Mouse (Mus musculus): ENCODE measurements around the gene Wdr31.

DNA sequence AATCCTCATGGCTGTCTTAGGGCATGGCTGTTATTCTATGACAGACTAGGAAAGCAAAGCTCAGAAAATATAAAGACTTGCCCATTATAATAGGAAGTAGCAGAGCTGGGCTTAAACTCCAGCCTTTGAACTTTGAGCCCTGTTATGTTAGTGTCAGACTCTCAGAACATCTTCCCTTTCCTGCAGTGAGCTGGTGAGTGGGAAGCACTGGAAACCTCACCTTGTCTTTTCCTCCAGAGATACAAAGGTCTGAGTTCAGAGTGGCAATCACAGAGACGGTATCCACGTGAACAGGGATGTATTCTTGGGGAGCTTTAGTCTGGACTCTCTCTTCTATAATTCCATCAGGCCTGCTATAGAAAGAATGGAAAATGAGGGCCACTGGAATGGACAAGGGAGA lies 7.6 kb downstream of the Wdr31 start:
- TF ChIP-seq POLR2A (IDR thresholded peaks at IDR 0.05; ENCODE audit: low read depth, low read length) (no peak), CTCF (IDR thresholded peaks at IDR 0.05; ENCODE audit: extremely low read depth, insufficient read depth, insufficient read length, insufficient replicate concordance) (no peak)

Data from spleen, adult 2 months (tissue).